10 mouse cellular contexts compared by ENCODE assay signal in the genomic region with DNA sequence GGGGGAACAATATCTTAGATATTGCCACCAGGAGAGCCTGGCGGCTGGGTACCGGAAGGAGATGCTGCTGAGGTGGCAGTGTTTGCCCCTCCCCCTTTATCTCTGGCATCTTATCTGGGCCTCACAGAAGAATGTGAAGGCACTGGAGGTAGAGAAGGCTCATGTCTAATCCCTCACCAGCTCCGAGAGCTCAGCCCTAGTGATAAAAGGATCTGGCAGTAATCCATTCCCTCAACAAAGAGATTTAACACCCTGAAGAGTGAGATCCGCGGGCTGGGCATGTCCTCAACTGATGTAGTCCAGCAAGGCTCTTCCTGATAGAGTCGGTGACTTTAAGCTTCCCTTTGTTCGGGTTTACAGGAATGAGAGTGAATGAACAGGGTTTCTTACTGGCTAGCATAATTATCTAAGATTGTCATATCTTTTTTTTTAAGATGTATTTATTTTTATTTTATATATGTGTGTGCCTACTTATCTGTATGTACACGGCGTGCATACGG. TPM values are rescaled to one million over a fixed set of nuclear protein-coding genes. Genes with fewer than 3 reads are reported as not detected.
DNase-seq lines count a peak whose midpoint lies in the region; ATAC-seq and TF ChIP-seq lines count a peak whose summit lies in the region.
"Had no signal": no experiment of that assay in that cellular context is flagged by ENCODE, and none has a peak within 500 bp of the region (broad histone marks: within the 10 kb centered on the region; RNA-seq: fewer than 3 reads in every experiment).

No protein-coding gene starts in this region.

- H3K4me1 ChIP-seq in G1E (ENCODE audit: insufficient read depth, low read depth, low read length): peaks cover 7% of the 10 kb centered on the region
- no peaks in the 10 kb centered on the region for H3K4me1 ChIP-seq in forebrain, embryonic 14.5 days (ENCODE audit: control insufficient read depth, insufficient read depth, low read length)
- peaks cover 7% of the 10 kb centered on the region; the same call in 1 of the 2 replicates for H3K4me1 ChIP-seq in midbrain, embryonic 11.5 days (ENCODE audit: control insufficient read depth, insufficient read depth, low read length)

- DNase-seq in G1E (ENCODE audit: low spot score): no peak
- peak; percentile 14 for DNase-seq in brain, adult 2 months (ENCODE audit: low read depth, low spot score)
- peak; percentile 41 for DNase-seq in forebrain, embryonic 14.5 days (ENCODE audit: low spot score)
- DNase-seq in midbrain, embryonic 11.5 days (ENCODE audit: low spot score, missing footprints): peak; percentile 92
- no peak for DNase-seq in urinary bladder, adult 18-20 months (ENCODE audit: low spot score in 2 of 2)
- DNase-seq in kidney, postnatal 25 days: no peak
- DNase-seq in right cerebral cortex, postnatal 36 days (ENCODE audit: low spot score in 2 of 2): no peak

- no peak overlapping the region for H3K27ac ChIP-seq in forebrain, embryonic 14.5 days (ENCODE audit: low read depth, low read length)
- no peak overlapping the region for H3K27ac ChIP-seq in midbrain, embryonic 11.5 days (ENCODE audit: low read depth, low read length)

- H3K4me2 ChIP-seq in forebrain, embryonic 14.5 days (ENCODE audit: low read length): peak overlapping the region; percentile 5
- H3K4me2 ChIP-seq in midbrain, embryonic 11.5 days: peak overlapping the region; percentile 39

- no peaks in the 10 kb centered on the region for H3K27me3 ChIP-seq in G1E (ENCODE audit: insufficient read depth, low read length)
- H3K27me3 ChIP-seq in forebrain, embryonic 14.5 days (replicated peaks; ENCODE audit: control insufficient read depth, insufficient read depth, low read length): no peaks in the 10 kb centered on the region
- peaks cover 3% of the 10 kb centered on the region; the same call in 1 of the 2 replicates for H3K27me3 ChIP-seq in midbrain, embryonic 11.5 days (ENCODE audit: control insufficient read depth, insufficient read depth, low read length)

- H3K36me3 ChIP-seq in G1E (replicated peaks): no peaks in the 10 kb centered on the region
- no peaks in the 10 kb centered on the region for H3K36me3 ChIP-seq in forebrain, embryonic 14.5 days (ENCODE audit: control insufficient read depth, insufficient read depth, low read length)
- no peaks in the 10 kb centered on the region for H3K36me3 ChIP-seq in midbrain, embryonic 11.5 days (ENCODE audit: control insufficient read depth, insufficient read depth, low read length)

- ATAC-seq in G1E (ENCODE audit: extremely low read depth, insufficient number of reproducible peaks, low FRiP score, poor library complexity, severe bottlenecking): peak; percentile 81
- peak; percentile 37; the same call in 1 of the 2 replicates for ATAC-seq in forebrain, embryonic 14.5 days
- ATAC-seq in midbrain, embryonic 11.5 days (ENCODE audit: low FRiP score): peak; percentile 65
- ATAC-seq: liver, postnatal 0 days had no signal

- H3K9ac ChIP-seq in forebrain, embryonic 14.5 days (ENCODE audit: low read length): peak overlapping the region; percentile 17
- peak overlapping the region; percentile 16 for H3K9ac ChIP-seq in midbrain, embryonic 11.5 days (ENCODE audit: low read length)
- H3K9ac ChIP-seq: liver, postnatal 0 days had no signal

- TF ChIP-seq CTCF in G1E (IDR thresholded peaks at IDR 0.05; ENCODE audit: low read depth, low read length): no peak

- H3K9me3 ChIP-seq in G1E (replicated peaks): no peaks in the 10 kb centered on the region
- no peaks in the 10 kb centered on the region for H3K9me3 ChIP-seq in forebrain, embryonic 14.5 days (replicated peaks; ENCODE audit: control insufficient read depth, low read length)
- H3K9me3 ChIP-seq in midbrain, embryonic 11.5 days (ENCODE audit: control insufficient read depth, low read length): no peaks in the 10 kb centered on the region

- H3K4me3 ChIP-seq in G1E (ENCODE audit: low read depth, low read length): no peak overlapping the region
- no peak overlapping the region for H3K4me3 ChIP-seq in forebrain, embryonic 14.5 days (ENCODE audit: low read depth, low read length)
- H3K4me3 ChIP-seq in midbrain, embryonic 11.5 days (ENCODE audit: low read depth, low read length): no peak overlapping the region
- H3K4me3 ChIP-seq: erythroblast, embryonic 14.5 days; myocyte had no signal

- 11% methylated on average over 10 of the region's 10 CpGs for WGBS in forebrain, embryonic 14.5 days
- 7% methylated on average over 10 of the region's 10 CpGs for WGBS in midbrain, embryonic 11.5 days

RNA-seq across cellular contexts. Expression of gene Selenok, which starts 27.7 kb away (rescaled TPM):
- total RNA-seq in G1E (2014; fragmentation: Nextera tagmentation) (49.4 and 55.1 TPM in 2 replicates), G1E (2017) (278 and 312 TPM in 2 replicates)
- 6.2 and 7.9 TPM in 2 replicates for polyA plus RNA-seq in G1E (2012)
- 389 and 423 TPM in 2 replicates for polyA plus RNA-seq in forebrain, embryonic 14.5 days (2014; fragmentation: Nextera tagmentation; extraction: Ambion mirVana)
- 301 and 306 TPM in 2 replicates for polyA plus RNA-seq in midbrain, embryonic 11.5 days (2014; fragmentation: Nextera tagmentation; extraction: Ambion mirVana)

RNA-seq across cellular contexts. Expression of gene Actr8, which starts 37.8 kb away (rescaled TPM):
- 39.9 and 46.2 TPM in 2 replicates for total RNA-seq in G1E (2014; fragmentation: Nextera tagmentation)
- 45.8 and 53.0 TPM in 2 replicates for total RNA-seq in G1E (2017)
- 34.9 and 39.0 TPM in 2 replicates for polyA plus RNA-seq in G1E (2012)
- polyA plus RNA-seq in forebrain, embryonic 14.5 days (2014; fragmentation: Nextera tagmentation; extraction: Ambion mirVana): 66.1 and 75.8 TPM in 2 replicates
- 74.5 and 77.6 TPM in 2 replicates for polyA plus RNA-seq in midbrain, embryonic 11.5 days (2014; fragmentation: Nextera tagmentation; extraction: Ambion mirVana)

Comparison
In these comparisons a context has a peak if more than half of its experiments do, and no peak if none do; other contexts are left out.
1. DNase-seq: peak in brain, adult 2 months (single experiment), forebrain, embryonic 14.5 days (single experiment) and midbrain, embryonic 11.5 days (single experiment); none in G1E (single experiment), urinary bladder, adult 18-20 months (0 of 2), kidney, postnatal 25 days (0 of 2) and right cerebral cortex, postnatal 36 days (0 of 2).
2. RNA of gene Selenok, which starts 27.7 kb away (polyA plus RNA-seq): 389 to 423 TPM in forebrain, embryonic 14.5 days and 301 to 306 TPM in midbrain, embryonic 11.5 days; 6.2 to 7.9 TPM in G1E; every median in the first group is over 10 times any median in the second.
3. Peak in every context shown above with its lines, with median percentiles within 50 percentile points of each other: ATAC-seq.